Mouse (Mus musculus) forebrain, postnatal 0 days (tissue): ENCODE data around the gene Prr5. TPM values are rescaled to one million over a fixed set of nuclear protein-coding genes. Genes with fewer than 3 reads are reported as not detected.

ENCODE experiments used
- ATAC-seq: fragments of 200-750 bp; cut with Nextera tagmentation; 2 replicates; pipeline ENCODE4 v1.8.0; 2017; ENCODE audit warnings: mild to moderate bottlenecking, moderate library complexity
- DNase-seq: peaks from one replicate; pipeline ENCODE4 v3.0.0-alpha.2; 2015
- H3K27ac ChIP-seq: fragments of 300-500 bp; sonication (generic); 2 replicates; pipeline ENCODE4 v1.5.1; 2014; ENCODE audit warnings: low read depth, mild to moderate bottlenecking, antibody characterized with exemption, low read length, moderate library complexity, mixed read lengths
- H3K27me3 ChIP-seq: fragments of 300-500 bp; sonication (generic); 2 replicates; pipeline ENCODE4 v1.6.1; 2014; ENCODE audit warnings: mild to moderate bottlenecking, low read length, mixed read lengths; ENCODE audit not compliant: insufficient read depth
- H3K36me3 ChIP-seq: fragments of 300-500 bp; sonication (generic); 2 replicates; pipeline ENCODE4 v1.6.1; 2014; ENCODE audit warnings: mild to moderate bottlenecking, moderate library complexity; ENCODE audit not compliant: insufficient read depth
- H3K4me1 ChIP-seq: fragments of 300-500 bp; sonication (generic); 2 replicates; pipeline ENCODE4 v1.6.1; 2014; ENCODE audit warnings: antibody characterized with exemption; ENCODE audit not compliant: insufficient read depth
- H3K4me2 ChIP-seq: fragments of 300-500 bp; sonication (generic); 2 replicates; pipeline ENCODE4 v1.6.1; 2014; ENCODE audit warnings: low read depth, mild to moderate bottlenecking, moderate library complexity
- H3K4me3 ChIP-seq: fragments of 300-500 bp; sonication (generic); 2 replicates; pipeline ENCODE4 v1.5.1; 2014; ENCODE audit warnings: low read depth, low read length, mixed read lengths
- H3K9ac ChIP-seq: fragments of 300-500 bp; sonication (generic); 2 replicates; pipeline ENCODE4 v1.6.1; 2014; ENCODE audit warnings: mild to moderate bottlenecking
- H3K9me3 ChIP-seq: fragments of 300-500 bp; sonication (generic); 2 replicates; pipeline ENCODE4 v1.6.1; 2016; ENCODE audit warnings: low read length
- CTCF ChIP-seq: sonication (generic); IDR thresholded peaks from 2 replicates; pipeline ENCODE4 v1.5.1; 2016; ENCODE audit warnings: antibody characterized with exemption, control low read depth, low read depth
- WGBS: fragments of 180-500 bp; shearing (Covaris S2); extraction: QIAGEN DNeasy Blood & Tissue Kit; methylation state at CpG from one replicate; pipeline ENCODE4 v1.1.7; 2014; 5-methylcytosine and 5-hydroxymethylcytosine counted together
- polyA plus RNA-seq: library from polyadenylated mRNA; unstranded; fragments of >200 nt; fragmentation: Nextera tagmentation; extraction: Ambion mirVana; gene quantifications from 2 replicates; pipeline ENCODE4 v1.2.1, GENCODE M21; 2015
- total RNA-seq: library from RNA; depleted of rRNA; stranded (reverse); fragments of >200 nt; gene quantifications from 2 replicates; pipeline ENCODE4 v1.2.3, GENCODE M21; 2014

Gene Prr5
- total and polyA plus RNA-seq, 2 experiments from 2014 or later = 17.2 to 28.2 TPM

GRCm38 (mm10) chr15:84664542-84665460, 4.6 kb upstream of the Prr5 start:
- Histone ChIP-seq H3K27me3 (no peaks in the 10 kb centered on the region), H3K4me3 (peak overlapping the region; percentile 64; the same call in 1 of the 2 replicates), H3K36me3 (no peaks in the 10 kb centered on the region), H3K9ac (peak overlapping the region; percentile 76; the same call in 1 of the 2 replicates), H3K27ac (peak overlapping the region; percentile 54; the same call in 1 of the 2 replicates), H3K9me3 (no peaks in the 10 kb centered on the region), H3K4me1 (peaks cover 9% of the 10 kb centered on the region; the same call in 1 of the 2 replicates), H3K4me2 (peak overlapping the region; percentile 80)
- no peak for TF ChIP-seq CTCF
- DNase-seq = peak; percentile 41
- ATAC-seq = peak; percentile 39
- WGBS = 31% methylated on average over 16 of the region's 16 CpGs

GRCm38 (mm10) chr15:84665662-84666061, 3.8 kb upstream of the Prr5 start:
- Histone ChIP-seq H3K9ac (no peak overlapping the region), H3K4me1 (peaks cover 13% of the 10 kb centered on the region; the same call in 1 of the 2 replicates), H3K36me3 (no peaks in the 10 kb centered on the region), H3K9me3 (no peaks in the 10 kb centered on the region), H3K27me3 (no peaks in the 10 kb centered on the region), H3K4me2 (peak overlapping the region; percentile 80; the same call in 1 of the 2 replicates), H3K27ac (0 out of 2 replicates have a peak overlapping the region, but pooled peaks have one; percentile 50), H3K4me3 (no peak overlapping the region)
- ATAC-seq = no peak
- 63% methylated on average over 9 of the region's 9 CpGs for WGBS
- no peak for DNase-seq
- no peak for TF ChIP-seq CTCF

GRCm38 (mm10) chr15:84666065-84666464, 3.4 kb upstream of the Prr5 start:
- no peak overlapping the region for H3K4me2 ChIP-seq
- peaks cover 13% of the 10 kb centered on the region; the same call in 1 of the 2 replicates for H3K4me1 ChIP-seq
- ATAC-seq = no peak

DNA sequence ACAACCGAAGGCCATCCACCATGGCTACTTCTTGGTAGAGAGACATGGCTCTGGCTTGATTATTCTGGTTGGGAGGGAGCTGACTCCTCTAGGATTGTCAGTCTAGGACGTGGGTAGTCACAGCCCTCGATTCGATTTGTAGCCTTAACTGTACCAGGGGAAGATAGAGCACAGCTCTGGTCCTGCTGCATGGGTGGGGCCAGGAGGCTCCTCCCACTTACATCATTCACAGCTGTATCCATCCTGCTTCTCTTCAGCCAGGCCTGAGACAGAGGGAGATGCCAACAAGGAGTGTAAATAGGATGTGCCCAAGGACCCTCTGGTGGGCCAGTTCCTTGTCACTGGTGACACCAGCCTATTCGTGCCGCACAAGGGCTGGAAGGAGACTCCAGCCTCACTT, 1.8 kb upstream of the Prr5 start:
- Histone ChIP-seq H3K36me3 (no peaks in the 10 kb centered on the region), H3K4me2 (no peak overlapping the region), H3K9me3 (no peaks in the 10 kb centered on the region), H3K9ac (no peak overlapping the region), H3K27me3 (no peaks in the 10 kb centered on the region), H3K4me3 (no peak overlapping the region), H3K27ac (no peak overlapping the region), H3K4me1 (peaks cover 13% of the 10 kb centered on the region; the same call in 1 of the 2 replicates)
- DNase-seq (no peak), ATAC-seq (no peak)
- 84% methylated on average over 6 of the region's 6 CpGs for WGBS
- no peak for TF ChIP-seq CTCF

More at GRCm38 (mm10) chr15:84666065-84666464, 3.4 kb upstream of the Prr5 start:
- H3K9me3 ChIP-seq = no peaks in the 10 kb centered on the region
- no peak overlapping the region for H3K27ac ChIP-seq
- H3K36me3 ChIP-seq = no peaks in the 10 kb centered on the region
- no peak for DNase-seq
- H3K4me3 ChIP-seq = no peak overlapping the region
- no peak overlapping the region for H3K9ac ChIP-seq
- H3K27me3 ChIP-seq = no peaks in the 10 kb centered on the region
- TF ChIP-seq CTCF = no peak
- WGBS = 30% methylated on average over 4 of the region's 4 CpGs

DNA sequence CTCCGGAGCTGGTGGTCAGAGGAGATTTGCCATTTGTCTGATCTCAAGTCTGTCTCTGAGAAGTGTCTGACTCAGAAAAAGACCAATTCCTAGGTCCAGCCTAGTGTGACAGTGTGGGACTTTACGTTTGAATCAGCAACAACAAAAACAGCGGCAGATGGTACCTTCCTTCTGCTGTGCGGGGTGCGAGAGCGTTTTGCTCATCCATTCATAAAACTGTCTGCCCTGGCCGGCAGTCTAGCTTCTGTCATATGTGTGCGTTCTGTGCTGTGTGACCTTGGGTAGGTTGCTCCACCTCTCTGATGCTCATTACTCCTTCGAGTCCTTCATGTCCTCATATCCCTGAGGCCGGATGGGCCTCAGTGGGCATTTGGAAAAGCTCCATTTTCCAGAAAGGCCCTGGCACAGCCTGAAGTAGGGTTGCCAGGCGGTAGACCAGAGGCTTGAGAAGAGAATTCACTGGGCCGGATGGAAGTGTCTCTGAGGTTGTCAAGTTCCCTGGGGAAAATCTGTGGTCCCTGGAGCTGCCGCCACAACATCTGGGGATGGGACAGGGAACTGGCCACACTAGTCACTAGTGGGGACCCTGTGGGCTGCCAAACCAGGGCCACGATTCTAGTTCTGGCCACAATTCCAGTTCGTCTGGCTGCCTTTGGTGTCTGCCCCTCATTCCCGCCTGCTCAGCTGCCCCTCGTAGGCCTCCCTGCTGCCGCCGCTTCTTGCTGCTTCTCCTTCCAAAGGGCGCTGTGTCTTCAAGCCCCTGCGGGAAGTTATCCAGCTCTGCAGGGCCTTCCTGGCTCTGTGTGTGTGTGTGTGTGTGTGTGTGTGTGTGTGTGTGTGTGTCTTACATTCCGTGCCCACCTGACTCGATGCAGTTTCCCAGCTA, 594 bp downstream of the Prr5 start:
- no peak for TF ChIP-seq CTCF
- DNase-seq (peak; percentile 40), ATAC-seq (peak; percentile 20)
- no peak overlapping the region for H3K4me2 ChIP-seq
- no peak overlapping the region for H3K9ac ChIP-seq
- no peaks in the 10 kb centered on the region for H3K9me3 ChIP-seq
- H3K27me3 ChIP-seq = no peaks in the 10 kb centered on the region
- H3K4me1 ChIP-seq = peaks cover 5% of the 10 kb centered on the region; the same call in 1 of the 2 replicates
- 63% methylated on average over 23 of the region's 23 CpGs for WGBS
- H3K4me3 ChIP-seq = no peak overlapping the region
- no peaks in the 10 kb centered on the region for H3K36me3 ChIP-seq
- H3K27ac ChIP-seq = no peak overlapping the region

DNA sequence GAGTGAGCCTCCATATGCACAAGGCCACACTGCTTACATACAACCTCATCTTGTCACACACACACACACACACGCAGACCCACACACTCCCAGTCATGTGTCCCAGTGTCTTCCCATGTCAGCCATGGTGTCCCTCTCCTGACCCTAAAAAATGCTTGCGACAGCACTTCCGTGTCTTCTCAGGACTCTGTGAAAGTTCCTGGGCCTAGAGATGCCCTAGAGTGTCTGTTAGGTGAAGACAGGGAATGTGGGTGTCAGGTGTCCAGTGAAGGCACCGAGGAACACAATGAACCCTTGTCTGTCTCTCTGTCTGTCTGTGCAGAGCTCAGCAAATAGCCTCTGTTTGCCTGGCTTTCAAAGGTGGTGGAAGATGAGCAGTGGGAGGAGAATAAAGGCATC, 1.2 kb downstream of the Prr5 start:
- no peaks in the 10 kb centered on the region for H3K27me3 ChIP-seq
- H3K4me3 ChIP-seq = no peak overlapping the region
- no peak overlapping the region for H3K27ac ChIP-seq
- ATAC-seq (no peak), DNase-seq (no peak)
- no peaks in the 10 kb centered on the region for H3K36me3 ChIP-seq
- no peak overlapping the region for H3K9ac ChIP-seq
- H3K4me1 ChIP-seq = peaks cover 5% of the 10 kb centered on the region; the same call in 1 of the 2 replicates
- H3K4me2 ChIP-seq = no peak overlapping the region
- WGBS = 85% methylated on average over 4 of the region's 4 CpGs
- no peak for TF ChIP-seq CTCF
- H3K9me3 ChIP-seq = no peaks in the 10 kb centered on the region
